Mouse (Mus musculus): ENCODE data around the gene Nav2.

GRCm38 (mm10) chr7:49545706-49546097, 637.2 kb downstream of the Nav2 start:
- TF ChIP-seq SMC3 (IDR thresholded peaks at IDR 0.05; ENCODE audit: low read depth, low read length) (no peak), E2F4 (IDR thresholded peaks at IDR 0.05; ENCODE audit: borderline replicate concordance, low read depth, low read length) (no peak), CTCF (IDR thresholded peaks at IDR 0.05 in 2 of 3, conservative IDR thresholded peaks at IDR 0.05 in 1 of 3; ENCODE audit: control insufficient read depth in 1 of 3, insufficient read depth in 1 of 3, low read depth in 2 of 3, low read length in 3 of 3, poor library complexity in 1 of 3, severe bottlenecking in 1 of 3) (no peak), POLR2A (IDR thresholded peaks at IDR 0.05; ENCODE audit: control insufficient read depth in 1 of 2, insufficient read depth in 1 of 2, low read depth in 1 of 2, low read length in 2 of 2, poor library complexity in 1 of 2) (no peak), USF1 (IDR thresholded peaks at IDR 0.05; ENCODE audit: low read depth, low read length) (no peak), TBP (IDR thresholded peaks at IDR 0.05; ENCODE audit: low read depth, low read length) (no peak)

All from MEL (cell line).